30 mouse cellular contexts compared by ENCODE assay signal in genomic region chr9:116462232-116462631, GRCm38 (mm10).
"Had no signal": no experiment of that assay in that cellular context is flagged by ENCODE, and none has a peak within 500 bp of the region (broad histone marks: within the 10 kb centered on the region; RNA-seq: fewer than 3 reads in every experiment).

No protein-coding gene starts in this region.

- H3K9me3 ChIP-seq: limb, embryonic 10.5 days; limb, embryonic 12.5 days; limb, embryonic 15.5 days; liver, embryonic 12.5 days; liver, embryonic 13.5 days; liver, embryonic 15.5 days; lung, embryonic 15.5 days; midbrain, embryonic 10.5 days; midbrain, embryonic 12.5 days; midbrain, embryonic 13.5 days; midbrain, embryonic 15.5 days; neural tube, embryonic 12.5 days had no signal

- H3K4me1 ChIP-seq: limb, embryonic 12.5 days; limb, embryonic 13.5 days; limb, embryonic 15.5 days; liver, embryonic 12.5 days; liver, embryonic 13.5 days; liver, embryonic 15.5 days; lung, embryonic 15.5 days; megakaryocyte, embryonic 14.5 days; midbrain, embryonic 10.5 days; midbrain, embryonic 12.5 days; neural tube, embryonic 12.5 days had no signal

- H3K27ac ChIP-seq: limb, embryonic 10.5 days; limb, embryonic 12.5 days; limb, embryonic 13.5 days; limb, embryonic 15.5 days; liver, embryonic 12.5 days; liver, embryonic 13.5 days; liver, embryonic 14.5 days; liver, embryonic 15.5 days; lung, embryonic 15.5 days; macrophage; midbrain, embryonic 10.5 days; midbrain, embryonic 12.5 days; midbrain, embryonic 13.5 days; midbrain, embryonic 15.5 days; neural tube, embryonic 12.5 days had no signal

- DNase-seq: left cerebral cortex, postnatal 4 days; liver; liver, embryonic 13.5 days; liver, postnatal 0 days; lung, adult 18-20 months; lung, adult 2 months; lung, embryonic 14.5 days; lung, postnatal 10 days; lung, postnatal 14 days; lung, postnatal 36 days; lung, postnatal 4 days; midbrain, embryonic 14.5 days had no signal

- ATAC-seq: liver, embryonic 12.5 days; liver, postnatal 0 days; lung, postnatal 0 days; midbrain, embryonic 13.5 days; midbrain, embryonic 15.5 days; midbrain, embryonic 16.5 days had no signal

- H3K4me3 ChIP-seq: limb, embryonic 10.5 days; limb, embryonic 12.5 days; limb, embryonic 13.5 days; limb, embryonic 15.5 days; liver, embryonic 12.5 days; liver, embryonic 13.5 days; liver, embryonic 15.5 days; lung, embryonic 15.5 days; megakaryocyte, embryonic 14.5 days; midbrain, embryonic 10.5 days; midbrain, embryonic 12.5 days; midbrain, embryonic 13.5 days; midbrain, embryonic 15.5 days; myocyte; neural tube, embryonic 12.5 days had no signal

- H3K36me3 ChIP-seq: limb, embryonic 10.5 days; limb, embryonic 12.5 days; limb, embryonic 13.5 days; limb, embryonic 15.5 days; liver, embryonic 12.5 days; liver, embryonic 13.5 days; liver, embryonic 15.5 days; lung, embryonic 15.5 days; midbrain, embryonic 10.5 days; midbrain, embryonic 12.5 days; midbrain, embryonic 13.5 days; midbrain, embryonic 15.5 days; neural tube, embryonic 12.5 days had no signal

- H3K9ac ChIP-seq: limb, embryonic 12.5 days; limb, embryonic 13.5 days; limb, embryonic 15.5 days; liver, embryonic 12.5 days; liver, embryonic 13.5 days; liver, embryonic 14.5 days; liver, embryonic 15.5 days; liver, postnatal 0 days; lung, embryonic 14.5 days; lung, embryonic 15.5 days; midbrain, embryonic 12.5 days; midbrain, embryonic 13.5 days; midbrain, embryonic 15.5 days; neural tube, embryonic 12.5 days had no signal
